In genomic region chr3:148424089-148424488, GRCm38 (mm10) we compare ENCODE assay signal across 24 mouse cellular contexts.
DNase-seq lines count a peak whose midpoint lies in the region; ATAC-seq lines count a peak whose summit lies in the region.
"Had no signal": no experiment of that assay in that cellular context is flagged by ENCODE, and none has a peak within 500 bp of the region (broad histone marks: within the 10 kb centered on the region; RNA-seq: fewer than 3 reads in every experiment).

No protein-coding gene starts in this region.

- no peak overlapping the region for H3K4me3 ChIP-seq in forebrain, embryonic 12.5 days (replicated peaks)
- no peak overlapping the region for H3K4me3 ChIP-seq in forebrain, embryonic 10.5 days
- no peak overlapping the region for H3K4me3 ChIP-seq in forebrain, embryonic 14.5 days (ENCODE audit: low read depth, low read length)
- H3K4me3 ChIP-seq in forebrain, embryonic 11.5 days (ENCODE audit: low read depth, low read length): no peak overlapping the region
- H3K4me3 ChIP-seq in forebrain, embryonic 16.5 days (replicated peaks; ENCODE audit: low read length): peak overlapping the region; percentile 15; the same call in 1 of the 2 replicates
- H3K4me3 ChIP-seq: embryonic facial prominence, embryonic 13.5 days; embryonic facial prominence, embryonic 15.5 days; erythroblast, embryonic 14.5 days had no signal

- WGBS in forebrain, embryonic 12.5 days: 44% methylated on average over 4 of the region's 4 CpGs
- WGBS in forebrain, embryonic 10.5 days: 78% methylated on average over 4 of the region's 4 CpGs
- 12% methylated on average over 4 of the region's 4 CpGs for WGBS in forebrain, embryonic 14.5 days
- WGBS in forebrain, embryonic 11.5 days: 74% methylated on average over 4 of the region's 4 CpGs
- 22% methylated on average over 4 of the region's 4 CpGs for WGBS in forebrain, embryonic 16.5 days

- H3K27me3 ChIP-seq in forebrain, embryonic 12.5 days: 0 out of 2 replicates have a peak, but pooled peaks cover 6% of the 10 kb centered on the region
- H3K27me3 ChIP-seq in forebrain, embryonic 10.5 days (ENCODE audit: poor library complexity, severe bottlenecking): peaks cover 25% of the 10 kb centered on the region
- H3K27me3 ChIP-seq in forebrain, embryonic 14.5 days (replicated peaks; ENCODE audit: control insufficient read depth, insufficient read depth, low read length): no peaks in the 10 kb centered on the region
- H3K27me3 ChIP-seq in forebrain, embryonic 11.5 days (ENCODE audit: control insufficient read depth, insufficient read depth, low read length): no peaks in the 10 kb centered on the region
- no peaks in the 10 kb centered on the region for H3K27me3 ChIP-seq in forebrain, embryonic 16.5 days (replicated peaks; ENCODE audit: control insufficient read depth, insufficient read depth, low read length)
- H3K27me3 ChIP-seq: CH12.LX; embryonic facial prominence, embryonic 15.5 days; Patski had no signal

- ATAC-seq in forebrain, embryonic 12.5 days (ENCODE audit: low FRiP score): peak; percentile 18; the same call in 1 of the 2 replicates
- peak; percentile 51 for ATAC-seq in forebrain, embryonic 14.5 days
- ATAC-seq in forebrain, embryonic 11.5 days (replicated peaks; ENCODE audit: low FRiP score): no peak; the same call in 1 of the 2 replicates
- ATAC-seq in forebrain, embryonic 16.5 days: no peak
- ATAC-seq: activated CD4-positive, CD25-positive, alpha-beta regulatory T cell, adult 4 months; CD4-positive, CD25-positive, alpha-beta regulatory T cell, adult 4 months; Patski had no signal

- peaks cover 22% of the 10 kb centered on the region for H3K4me1 ChIP-seq in forebrain, embryonic 12.5 days
- H3K4me1 ChIP-seq in forebrain, embryonic 10.5 days: peaks cover 42% of the 10 kb centered on the region
- H3K4me1 ChIP-seq in forebrain, embryonic 14.5 days (ENCODE audit: control insufficient read depth, insufficient read depth, low read length): peaks cover 9% of the 10 kb centered on the region; the same call in 1 of the 2 replicates
- no peaks in the 10 kb centered on the region; the same call in 1 of the 2 replicates for H3K4me1 ChIP-seq in forebrain, embryonic 11.5 days (replicated peaks; ENCODE audit: control insufficient read depth, insufficient read depth, low read length)
- peaks cover 9% of the 10 kb centered on the region for H3K4me1 ChIP-seq in forebrain, embryonic 16.5 days (replicated peaks; ENCODE audit: control insufficient read depth, insufficient read depth, low read length)

- no peaks in the 10 kb centered on the region for H3K9me3 ChIP-seq in forebrain, embryonic 12.5 days
- H3K9me3 ChIP-seq in forebrain, embryonic 10.5 days: no peaks in the 10 kb centered on the region
- H3K9me3 ChIP-seq in forebrain, embryonic 14.5 days (replicated peaks; ENCODE audit: control insufficient read depth, low read length): no peaks in the 10 kb centered on the region
- H3K9me3 ChIP-seq in forebrain, embryonic 11.5 days (ENCODE audit: control insufficient read depth, low read length): no peaks in the 10 kb centered on the region
- no peaks in the 10 kb centered on the region for H3K9me3 ChIP-seq in forebrain, embryonic 16.5 days (ENCODE audit: control insufficient read depth, low read length)
- H3K9me3 ChIP-seq: embryonic facial prominence, embryonic 13.5 days; embryonic facial prominence, embryonic 15.5 days had no signal

- H3K36me3 ChIP-seq in forebrain, embryonic 12.5 days (replicated peaks): no peaks in the 10 kb centered on the region
- no peaks in the 10 kb centered on the region for H3K36me3 ChIP-seq in forebrain, embryonic 10.5 days (replicated peaks)
- H3K36me3 ChIP-seq in forebrain, embryonic 14.5 days (ENCODE audit: control insufficient read depth, insufficient read depth, low read length): no peaks in the 10 kb centered on the region
- H3K36me3 ChIP-seq in forebrain, embryonic 11.5 days (ENCODE audit: control insufficient read depth, insufficient read depth, low read length): no peaks in the 10 kb centered on the region
- H3K36me3 ChIP-seq in forebrain, embryonic 16.5 days (ENCODE audit: control insufficient read depth, insufficient read depth): no peaks in the 10 kb centered on the region
- H3K36me3 ChIP-seq: embryonic facial prominence, embryonic 13.5 days; embryonic facial prominence, embryonic 15.5 days; G1E had no signal

- DNase-seq in forebrain, embryonic 10.5 days (ENCODE audit: extremely low spot score, low spot score): no peak
- DNase-seq in forebrain, embryonic 14.5 days (ENCODE audit: low spot score): peak; percentile 49
- DNase-seq in forebrain, embryonic 11.5 days (ENCODE audit: low spot score): no peak
- no peak for DNase-seq in kidney, adult 18-20 months
- DNase-seq: adrenal gland, adult 8-10 months; adrenal gland, postnatal 14 days; adrenal gland, postnatal 36 days; B cell, adult 2 months; cerebellum, adult 11 months; cerebellum, adult 18-20 months; cerebellum, adult 8-10 months; cerebellum, adult 9-11 months; cerebellum, postnatal 36 days; embryo, embryonic 11 days had no signal

- no peak overlapping the region for H3K9ac ChIP-seq in forebrain, embryonic 12.5 days
- H3K9ac ChIP-seq in forebrain, embryonic 14.5 days (ENCODE audit: low read length): no peak overlapping the region
- H3K9ac ChIP-seq in forebrain, embryonic 11.5 days (ENCODE audit: low read length): no peak overlapping the region
- no peak overlapping the region for H3K9ac ChIP-seq in forebrain, embryonic 16.5 days (replicated peaks; ENCODE audit: low read depth, low read length)
- H3K9ac ChIP-seq: embryonic facial prominence, embryonic 13.5 days; embryonic facial prominence, embryonic 15.5 days had no signal

- H3K4me2 ChIP-seq in forebrain, embryonic 12.5 days: peak overlapping the region; percentile 23
- H3K4me2 ChIP-seq in forebrain, embryonic 14.5 days (ENCODE audit: low read length): peak overlapping the region; percentile 38
- H3K4me2 ChIP-seq in forebrain, embryonic 11.5 days (ENCODE audit: low read depth, low read length, severe bottlenecking): no peak overlapping the region
- peak overlapping the region; percentile 43 for H3K4me2 ChIP-seq in forebrain, embryonic 16.5 days (ENCODE audit: low read length)
- H3K4me2 ChIP-seq: embryonic facial prominence, embryonic 13.5 days; embryonic facial prominence, embryonic 15.5 days had no signal

- no peak overlapping the region for H3K27ac ChIP-seq in forebrain, embryonic 12.5 days
- no peak overlapping the region for H3K27ac ChIP-seq in forebrain, embryonic 10.5 days
- no peak overlapping the region for H3K27ac ChIP-seq in forebrain, embryonic 14.5 days (ENCODE audit: low read depth, low read length)
- no peak overlapping the region for H3K27ac ChIP-seq in forebrain, embryonic 11.5 days (ENCODE audit: low read depth, low read length)
- no peak overlapping the region for H3K27ac ChIP-seq in forebrain, embryonic 16.5 days (ENCODE audit: low read length)
- H3K27ac ChIP-seq: embryonic facial prominence, embryonic 13.5 days; embryonic facial prominence, embryonic 15.5 days had no signal

Comparison
In these comparisons a context has a peak if more than half of its experiments do, and no peak if none do; other contexts are left out.
1. ATAC-seq: peak in forebrain, embryonic 12.5 days (single experiment) and forebrain, embryonic 14.5 days (single experiment); none in forebrain, embryonic 11.5 days (single experiment) and forebrain, embryonic 16.5 days (single experiment).